Mouse (Mus musculus): Measurements from ENCODE around the gene Itgb3.
A peak's percentile ranks its signal among the peaks of the same experiment; 100 is the strongest.

- peak; percentile 46; the same call in 1 of the 2 replicates for TF ChIP-seq CTCF (IDR thresholded peaks at IDR 0.05; ENCODE audit: borderline replicate concordance, control insufficient read depth, extremely low read depth, insufficient read depth, low read length, poor library complexity)
- 0 out of 2 replicates have a peak, but pooled peaks have one; percentile 12 for TF ChIP-seq POLR2A (IDR thresholded peaks at IDR 0.05; ENCODE audit: control insufficient read depth, extremely low read depth, insufficient read depth, low read length, poor library complexity)
These were observed at the start of gene Itgb3 for GRCm38 (mm10) chr11:104607491-104608245.

Measured in thymus, adult 2 months (tissue).